Mouse (Mus musculus) cerebellum, postnatal 36 days (tissue): Measurements from ENCODE around the gene Mlxip.

Experiments used
- DNase-seq, 2 experiments: peaks; one replicate each; pipeline ENCODE4 v3.0.0; 2021 to 2022; ENCODE audit warnings: mixed read lengths in 2 of 2

Mlxip gene

DNA sequence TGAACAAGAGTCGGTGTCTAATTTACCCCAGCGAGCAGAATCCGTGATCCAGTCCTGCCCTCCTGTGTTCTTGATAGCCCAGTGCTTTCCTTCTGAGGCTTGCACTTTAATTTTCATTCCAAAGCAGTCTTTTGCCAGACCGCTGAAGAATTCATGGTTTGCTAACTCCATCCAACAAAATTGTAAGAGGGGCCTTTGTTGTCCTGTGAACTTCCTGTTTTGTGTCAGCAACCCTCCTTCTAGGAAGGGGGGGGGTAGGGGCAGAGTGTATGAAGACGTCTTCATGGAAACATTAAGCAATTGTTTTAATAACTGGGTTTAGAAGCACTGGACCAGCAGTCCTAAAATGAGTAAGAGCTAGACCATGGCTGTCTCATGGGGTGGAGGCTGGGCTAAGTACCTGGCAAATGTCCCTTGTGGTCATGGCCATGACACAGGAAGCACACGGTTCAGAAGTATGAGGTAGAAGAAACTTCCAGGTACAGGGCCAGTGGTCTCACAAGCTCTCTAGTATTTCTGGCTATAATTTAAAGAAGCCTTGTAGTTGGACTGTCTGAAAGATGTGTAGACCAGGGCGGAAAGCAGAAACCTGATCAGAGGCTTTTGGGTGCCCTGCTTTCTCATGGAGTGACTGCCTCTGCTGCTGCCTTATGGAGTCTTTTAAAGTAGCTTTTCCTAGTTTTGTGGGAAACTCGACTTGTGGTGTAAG lies 41.6 kb downstream of the Mlxip start:
- DNase-seq: no peak

DNA sequence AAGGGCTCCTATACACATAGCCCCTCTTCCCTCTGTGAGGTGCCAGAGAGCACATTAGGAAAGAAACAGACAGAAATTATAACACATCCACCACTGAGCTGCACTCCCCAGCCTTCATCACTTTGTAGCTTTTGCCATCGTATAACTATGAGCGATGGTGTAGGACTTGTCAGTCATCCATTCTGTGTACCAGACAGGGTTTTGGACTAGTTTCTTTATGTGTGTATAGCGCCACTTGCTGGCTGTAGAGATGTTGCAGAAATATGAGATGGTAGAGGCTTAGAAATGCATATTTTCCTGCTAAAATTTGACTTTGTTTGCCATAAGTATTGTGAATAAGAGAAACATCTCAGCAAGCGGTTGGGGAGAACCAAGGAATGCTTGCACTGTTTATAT lies 42.2 kb downstream of the Mlxip start:
- peak; percentile 51 to 76 for DNase-seq

DNA sequence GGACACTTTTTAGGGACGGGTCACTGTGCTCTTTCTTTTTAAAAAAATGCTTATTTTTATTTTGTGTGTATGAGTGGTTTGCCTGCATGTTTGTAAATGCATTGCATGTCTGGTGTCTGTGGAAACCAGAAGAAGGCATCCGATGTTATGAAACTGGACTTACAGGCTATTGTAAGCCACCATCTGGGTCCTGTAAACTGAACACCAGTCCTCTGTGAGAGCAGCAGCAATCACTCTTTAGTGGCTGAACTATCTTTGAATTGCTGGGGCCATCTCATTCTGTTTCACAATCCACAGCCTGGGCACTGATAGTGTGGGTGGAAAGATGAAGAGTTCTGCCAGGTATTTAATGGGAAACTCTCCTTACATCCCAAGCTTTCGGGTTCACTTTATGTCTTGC lies 43.8 kb downstream of the Mlxip start:
- no peak for DNase-seq

- DNase-seq: no peak
These were observed 44.7 kb downstream of the Mlxip start for GRCm38 (mm10) chr5:123439312-123439711.

GRCm38 (mm10) chr5:123439941-123440340 lies 45.3 kb downstream of the Mlxip start:
- peak; percentile 55 to 58 for DNase-seq

- no peak for DNase-seq
These were observed 46.1 kb downstream of the Mlxip start for GRCm38 (mm10) chr5:123440664-123441063.

- no peak for DNase-seq
These were observed 47.7 kb downstream of the Mlxip start for GRCm38 (mm10) chr5:123442283-123442682.

- peak; percentile 73 to 82 for DNase-seq
These were observed 49.5 kb downstream of the Mlxip start for GRCm38 (mm10) chr5:123444069-123444468.

DNA sequence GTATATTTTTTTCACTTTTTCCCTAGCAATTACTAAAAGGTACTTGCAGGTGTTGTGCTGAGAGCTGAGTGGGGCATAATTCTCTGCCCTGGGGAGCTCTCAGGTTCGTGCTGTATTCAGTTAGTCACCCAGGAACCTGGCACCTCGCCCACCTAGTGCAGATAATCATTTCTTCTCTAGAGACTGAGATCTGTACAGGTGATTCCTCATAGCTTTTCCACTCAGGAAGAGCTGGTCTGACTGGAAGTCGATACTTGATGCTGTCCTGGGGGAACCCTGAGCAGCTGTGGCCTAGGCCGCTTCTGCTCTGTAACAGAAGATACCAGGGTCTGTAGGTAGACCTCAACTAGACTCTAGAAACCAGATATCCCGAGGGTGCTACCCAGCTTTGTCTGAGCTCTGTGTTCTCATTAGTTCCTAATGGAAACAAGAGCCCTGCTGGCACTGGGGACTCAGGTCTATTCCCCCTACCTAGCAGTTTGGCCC lies 50.3 kb downstream of the Mlxip start:
- DNase-seq: no peak

DNA sequence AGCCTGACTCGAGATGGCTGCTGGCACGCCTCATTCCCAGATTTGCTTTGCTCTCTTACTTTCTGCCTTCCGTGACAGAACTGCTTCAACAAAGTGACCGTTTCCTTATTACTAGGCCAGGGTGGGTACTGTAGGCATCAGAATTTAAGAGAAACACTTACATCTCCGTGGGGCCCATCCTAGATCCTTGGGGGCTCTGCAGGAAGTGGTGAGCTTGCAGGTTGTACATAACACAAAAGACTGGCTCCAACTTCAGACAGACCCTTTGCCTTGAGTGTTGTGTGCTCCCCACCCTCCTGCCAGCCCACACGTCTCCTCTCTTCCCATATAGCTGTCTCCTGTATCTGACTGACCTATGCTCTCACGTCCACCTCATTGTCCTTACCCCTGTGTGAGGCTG lies 57.3 kb downstream of the Mlxip start:
- DNase-seq: no peak

GRCm38 (mm10) chr5:123461420-123461819 lies 66.8 kb downstream of the Mlxip start:
- no peak for DNase-seq

DNA sequence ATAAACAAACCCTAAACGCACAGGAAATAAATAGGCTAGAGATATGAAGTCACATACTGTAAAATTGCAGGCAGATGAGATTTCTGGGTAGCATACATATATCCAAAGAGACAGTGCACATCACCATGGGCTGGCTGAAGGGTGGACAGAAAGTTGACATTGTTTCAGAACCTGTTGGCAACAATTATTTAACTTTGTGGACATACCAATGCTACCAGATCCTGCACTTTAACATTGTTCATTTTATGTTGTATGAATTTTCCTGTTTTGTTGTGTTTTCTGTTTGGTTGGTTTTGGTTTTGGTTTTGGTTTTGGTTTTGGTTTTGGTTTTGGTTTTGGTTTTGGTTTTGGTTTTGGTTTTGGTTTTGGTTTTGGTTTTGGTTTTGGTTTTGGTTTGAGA lies 70.0 kb downstream of the Mlxip start:
- no peak for DNase-seq

DNA sequence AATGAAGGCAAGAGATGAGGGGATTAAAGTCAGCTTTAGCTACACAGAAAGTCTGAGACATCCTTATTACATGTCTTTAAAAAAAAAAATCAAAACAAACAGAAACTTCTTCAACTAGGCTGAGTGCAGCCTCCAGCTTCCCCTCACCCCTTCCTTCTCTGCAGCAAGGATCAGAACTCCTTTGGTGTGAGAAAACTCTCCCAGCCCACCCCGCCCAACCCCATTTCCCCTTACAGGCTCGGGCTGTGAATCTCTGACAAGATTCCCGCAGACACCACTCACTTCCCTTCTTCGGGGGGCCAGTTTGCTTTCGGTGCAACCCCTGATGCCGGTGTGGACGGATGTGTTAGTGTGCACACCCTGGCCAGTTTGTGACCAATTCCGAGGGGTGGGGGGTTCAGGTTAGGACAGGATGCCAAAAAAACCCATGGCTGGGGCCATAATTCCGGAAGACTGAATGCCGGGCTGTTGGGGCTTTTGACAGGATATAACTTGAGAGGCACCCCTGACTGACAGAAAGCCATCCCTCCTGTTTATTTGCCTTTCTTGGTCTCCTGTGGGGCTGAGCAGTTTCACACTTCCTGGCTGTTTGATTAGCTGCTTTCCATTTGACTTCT lies 76.3 kb downstream of the Mlxip start:
- DNase-seq: no peak

GRCm38 (mm10) chr5:123473817-123474216 lies 79.2 kb downstream of the Mlxip start:
- no peak for DNase-seq

DNA sequence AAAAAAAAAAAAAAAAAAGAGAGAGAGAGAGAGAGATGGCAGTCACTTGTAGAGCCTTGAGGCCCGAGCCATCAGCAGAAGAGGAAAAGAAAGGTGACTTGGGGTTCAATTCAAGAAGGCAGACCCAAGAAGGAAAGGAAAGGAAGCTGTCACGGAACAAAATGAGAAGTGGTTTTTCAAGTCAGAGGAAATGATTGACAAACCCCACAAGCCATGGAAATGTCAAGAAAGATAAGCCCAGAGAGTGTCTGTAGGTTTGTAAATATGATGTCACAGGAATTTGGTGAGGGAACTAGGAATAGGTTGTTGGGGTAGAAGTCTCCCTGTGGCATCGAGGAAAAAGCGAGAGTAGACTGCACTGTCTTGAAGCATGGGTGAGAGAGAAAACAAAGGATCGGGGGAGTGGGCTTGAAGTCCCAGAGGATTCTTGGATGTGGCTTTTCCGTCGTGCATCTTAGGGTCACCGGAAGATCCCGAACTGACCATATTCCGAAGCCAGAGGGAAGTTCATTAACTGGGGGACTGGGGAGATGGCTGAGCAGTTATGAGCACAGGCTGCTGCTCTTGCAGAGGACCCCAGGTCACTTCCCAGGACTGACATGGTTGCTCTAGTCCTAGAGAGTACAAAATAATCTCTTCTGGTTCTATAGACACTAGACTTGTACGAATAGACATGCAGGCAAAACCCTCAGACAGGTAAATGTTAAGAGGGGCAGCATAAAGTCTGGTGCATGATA lies 93.2 kb downstream of the Mlxip start:
- no peak for DNase-seq

DNA sequence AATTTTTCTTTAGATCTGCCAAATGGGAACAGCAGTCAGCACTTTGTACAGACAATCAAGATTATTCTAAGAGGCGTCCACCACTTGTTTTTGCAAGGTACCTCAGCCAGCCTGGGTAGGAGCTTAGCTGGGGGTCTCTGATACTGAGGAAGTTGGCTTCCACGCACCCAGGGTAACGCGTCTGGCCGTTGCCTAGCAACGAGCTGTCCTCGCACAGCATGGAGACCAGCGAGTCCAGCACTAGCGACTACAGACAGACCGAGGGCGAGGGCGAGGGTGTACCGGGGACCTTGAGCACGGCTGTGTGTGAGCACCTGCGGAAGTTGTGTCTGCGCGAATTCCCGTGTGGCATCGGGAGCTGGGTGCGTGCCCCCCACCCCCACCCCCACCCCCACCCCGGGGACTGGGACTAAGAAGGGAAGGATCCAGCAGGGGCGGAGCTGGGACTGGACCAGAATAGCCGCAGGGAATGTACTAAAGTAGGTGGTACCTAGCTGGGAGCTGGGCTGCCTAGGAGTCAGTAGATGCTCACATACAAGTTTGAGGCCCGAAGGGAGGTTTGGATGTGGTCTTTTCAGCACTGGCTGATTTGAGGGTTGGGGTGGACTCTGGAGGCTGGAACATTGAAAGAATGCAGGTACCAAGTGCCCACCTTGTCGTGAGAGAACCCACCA lies 94.7 kb downstream of the Mlxip start, which contains the start of the genes Lrrc43 and Il31:
Gene Lrrc43, plus strand, starts transcription at position 194 of the 674 bp plus-strand sequence.
Gene Il31, minus strand, starts transcription at position 378 of the 674 bp plus-strand sequence.
- no peak for DNase-seq

- no peak for DNase-seq
These were observed 95.3 kb downstream of the Mlxip start for GRCm38 (mm10) chr5:123489935-123490334.

- peak; percentile 54 to 65 for DNase-seq
These were observed 105.1 kb downstream of the Mlxip start for GRCm38 (mm10) chr5:123499717-123500116.

GRCm38 (mm10) chr5:123501973-123502372 lies 107.4 kb downstream of the Mlxip start:
- no peak for DNase-seq
